Mouse (Mus musculus) forebrain, postnatal 0 days (tissue): ENCODE results near the gene Styxl1. TPM values are rescaled to one million over a fixed set of nuclear protein-coding genes. Genes with fewer than 3 reads are reported as not detected.

ENCODE experiments used
- ATAC-seq: fragments of 200-750 bp; cut with Nextera tagmentation; 2 replicates; pipeline ENCODE4 v1.8.0; 2017; ENCODE audit warnings: mild to moderate bottlenecking, moderate library complexity
- DNase-seq: peaks from one replicate; pipeline ENCODE4 v3.0.0-alpha.2; 2015
- H3K27ac ChIP-seq: fragments of 300-500 bp; sonication (generic); 2 replicates; pipeline ENCODE4 v1.5.1; 2014; ENCODE audit warnings: low read depth, mild to moderate bottlenecking, antibody characterized with exemption, low read length, moderate library complexity, mixed read lengths
- H3K27me3 ChIP-seq: fragments of 300-500 bp; sonication (generic); 2 replicates; pipeline ENCODE4 v1.6.1; 2014; ENCODE audit warnings: mild to moderate bottlenecking, low read length, mixed read lengths; ENCODE audit not compliant: insufficient read depth
- H3K36me3 ChIP-seq: fragments of 300-500 bp; sonication (generic); 2 replicates; pipeline ENCODE4 v1.6.1; 2014; ENCODE audit warnings: mild to moderate bottlenecking, moderate library complexity; ENCODE audit not compliant: insufficient read depth
- H3K4me1 ChIP-seq: fragments of 300-500 bp; sonication (generic); 2 replicates; pipeline ENCODE4 v1.6.1; 2014; ENCODE audit warnings: antibody characterized with exemption; ENCODE audit not compliant: insufficient read depth
- H3K4me2 ChIP-seq: fragments of 300-500 bp; sonication (generic); 2 replicates; pipeline ENCODE4 v1.6.1; 2014; ENCODE audit warnings: low read depth, mild to moderate bottlenecking, moderate library complexity
- H3K4me3 ChIP-seq: fragments of 300-500 bp; sonication (generic); 2 replicates; pipeline ENCODE4 v1.5.1; 2014; ENCODE audit warnings: low read depth, low read length, mixed read lengths
- H3K9ac ChIP-seq: fragments of 300-500 bp; sonication (generic); 2 replicates; pipeline ENCODE4 v1.6.1; 2014; ENCODE audit warnings: mild to moderate bottlenecking
- H3K9me3 ChIP-seq: fragments of 300-500 bp; sonication (generic); 2 replicates; pipeline ENCODE4 v1.6.1; 2016; ENCODE audit warnings: low read length
- CTCF ChIP-seq: sonication (generic); IDR thresholded peaks from 2 replicates; pipeline ENCODE4 v1.5.1; 2016; ENCODE audit warnings: antibody characterized with exemption, control low read depth, low read depth
- WGBS: fragments of 180-500 bp; shearing (Covaris S2); extraction: QIAGEN DNeasy Blood & Tissue Kit; methylation state at CpG from one replicate; pipeline ENCODE4 v1.1.7; 2014; 5-methylcytosine and 5-hydroxymethylcytosine counted together
- polyA plus RNA-seq: library from polyadenylated mRNA; unstranded; fragments of >200 nt; fragmentation: Nextera tagmentation; extraction: Ambion mirVana; gene quantifications from 2 replicates; pipeline ENCODE4 v1.2.1, GENCODE M21; 2015
- total RNA-seq: library from RNA; depleted of rRNA; stranded (reverse); fragments of >200 nt; gene quantifications from 2 replicates; pipeline ENCODE4 v1.2.3, GENCODE M21; 2014

Styxl1 gene
- total and polyA plus RNA-seq, 2 experiments from 2014 or later, result 0.29 to 1.0 TPM

- Histone ChIP-seq H3K4me3 (no peak overlapping the region), H3K27me3 (no peaks in the 10 kb centered on the region), H3K4me1 (peaks cover 18% of the 10 kb centered on the region), H3K9me3 (no peaks in the 10 kb centered on the region), H3K36me3 (peaks cover 41% of the 10 kb centered on the region), H3K27ac (no peak overlapping the region), H3K9ac (no peak overlapping the region), H3K4me2 (no peak overlapping the region)
- ATAC-seq, result no peak
- no peak for TF ChIP-seq CTCF
- DNase-seq, result no peak
- WGBS, result 93% methylated on average over 13 of the region's 13 CpGs
Measured at GRCm38 (mm10) chr5:135728361-135728760, 49.8 kb downstream of the Styxl1 start.

GRCm38 (mm10) chr5:135727871-135728270 is 50.3 kb downstream of the Styxl1 start:
- 95% methylated on average over 9 of the region's 9 CpGs for WGBS
- no peak for DNase-seq

DNA sequence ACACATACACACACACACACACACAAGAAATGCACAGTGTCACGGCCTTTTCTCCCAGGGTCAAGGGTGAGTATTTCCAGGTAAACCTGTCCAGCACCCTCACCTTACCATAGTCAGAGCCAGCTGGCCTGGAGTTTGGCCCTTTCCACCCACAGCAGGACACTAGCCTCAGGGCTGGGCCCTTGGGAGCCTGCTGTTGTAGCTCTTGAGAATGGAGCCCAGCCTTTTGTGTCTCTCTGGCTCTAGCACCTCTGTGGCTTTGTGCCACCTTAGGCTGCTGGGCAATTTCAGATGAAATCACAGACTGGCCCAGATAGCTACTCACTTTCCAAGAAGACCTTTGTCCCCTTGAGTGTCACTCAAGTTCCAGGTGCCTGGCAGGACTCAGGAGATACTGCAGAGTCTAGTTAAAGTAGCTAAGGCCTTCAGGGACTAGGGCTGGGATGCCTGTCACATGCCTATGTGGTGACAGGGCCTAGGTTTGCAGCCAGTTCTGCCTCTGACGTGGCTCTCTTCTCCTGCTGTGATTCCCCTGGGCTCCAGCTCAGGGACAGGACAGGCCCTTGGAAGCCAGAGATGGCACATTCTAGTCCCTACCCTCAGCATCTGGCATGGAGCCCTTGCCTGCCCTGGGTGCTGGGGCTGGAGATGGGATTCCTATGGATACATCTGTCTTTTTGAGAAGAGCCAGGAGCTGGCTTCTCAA is 51.4 kb downstream of the Styxl1 start:
- Histone ChIP-seq H3K36me3 (peaks cover 26% of the 10 kb centered on the region), H3K4me2 (peak overlapping the region; percentile 40; the same call in 1 of the 2 replicates), H3K9ac (no peak overlapping the region), H3K4me3 (no peak overlapping the region), H3K27ac (no peak overlapping the region), H3K4me1 (peaks cover 25% of the 10 kb centered on the region), H3K9me3 (no peaks in the 10 kb centered on the region), H3K27me3 (no peaks in the 10 kb centered on the region)
- 63% methylated on average over 2 of the region's 2 CpGs for WGBS
- ATAC-seq, result no peak
- no peak for TF ChIP-seq CTCF
- no peak for DNase-seq

More at GRCm38 (mm10) chr5:135727871-135728270, 50.3 kb downstream of the Styxl1 start:
- Histone ChIP-seq H3K4me1 (peaks cover 18% of the 10 kb centered on the region), H3K9me3 (no peaks in the 10 kb centered on the region), H3K9ac (no peak overlapping the region), H3K27ac (no peak overlapping the region), H3K27me3 (no peaks in the 10 kb centered on the region), H3K4me3 (no peak overlapping the region), H3K36me3 (peaks cover 36% of the 10 kb centered on the region), H3K4me2 (no peak overlapping the region)
- no peak for TF ChIP-seq CTCF
- ATAC-seq, result no peak

- peak overlapping the region; percentile 40 for H3K4me2 ChIP-seq
- no peak for DNase-seq
- H3K27me3 ChIP-seq, result no peaks in the 10 kb centered on the region
- H3K36me3 ChIP-seq, result peaks cover 18% of the 10 kb centered on the region
- H3K4me3 ChIP-seq, result peak overlapping the region; percentile 9; the same call in 1 of the 2 replicates
- peak overlapping the region; percentile 86 for H3K27ac ChIP-seq
- no peak for ATAC-seq
- no peaks in the 10 kb centered on the region for H3K9me3 ChIP-seq
- H3K9ac ChIP-seq, result peak overlapping the region; percentile 44; the same call in 1 of the 2 replicates
- 27% methylated on average over 6 of the region's 6 CpGs for WGBS
- TF ChIP-seq CTCF, result no peak
- peaks cover 25% of the 10 kb centered on the region for H3K4me1 ChIP-seq
Measured at GRCm38 (mm10) chr5:135725991-135726390, 52.2 kb downstream of the Styxl1 start.

DNA sequence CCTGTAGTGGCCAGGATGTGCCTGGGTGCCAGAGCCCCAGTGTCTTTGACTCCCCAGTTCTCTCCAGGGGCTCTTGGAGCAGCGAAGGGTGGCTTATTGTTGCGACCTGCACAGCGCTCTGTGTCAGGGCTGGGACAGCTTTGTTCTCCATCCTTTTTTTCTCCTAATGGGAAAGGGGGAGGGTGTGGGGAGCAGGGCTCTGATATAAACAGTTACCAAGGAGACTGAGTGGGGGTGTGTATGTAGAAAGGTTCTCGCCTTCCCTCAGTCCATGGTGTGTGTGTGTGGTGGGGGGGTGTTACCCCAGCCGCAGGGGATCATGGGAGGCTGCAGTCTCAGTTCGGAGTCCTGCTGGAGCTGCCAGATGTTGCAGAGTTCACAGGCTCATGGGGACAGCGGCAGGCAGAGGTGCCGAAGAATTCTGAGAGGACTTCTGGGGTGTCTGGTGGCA is 52.8 kb downstream of the Styxl1 start:
- peak overlapping the region; percentile 86 for H3K27ac ChIP-seq
- ATAC-seq, result peak; percentile 95
- H3K9me3 ChIP-seq, result no peaks in the 10 kb centered on the region
- peaks cover 12% of the 10 kb centered on the region for H3K36me3 ChIP-seq
- H3K9ac ChIP-seq, result peak overlapping the region; percentile 44
- WGBS, result 6% methylated on average over 8 of the region's 8 CpGs
- no peak for TF ChIP-seq CTCF
- peak overlapping the region; percentile 9; the same call in 1 of the 2 replicates for H3K4me3 ChIP-seq
- H3K4me1 ChIP-seq, result peaks cover 25% of the 10 kb centered on the region
- DNase-seq, result no peak
- H3K4me2 ChIP-seq, result peak overlapping the region; percentile 40
- no peaks in the 10 kb centered on the region for H3K27me3 ChIP-seq

DNA sequence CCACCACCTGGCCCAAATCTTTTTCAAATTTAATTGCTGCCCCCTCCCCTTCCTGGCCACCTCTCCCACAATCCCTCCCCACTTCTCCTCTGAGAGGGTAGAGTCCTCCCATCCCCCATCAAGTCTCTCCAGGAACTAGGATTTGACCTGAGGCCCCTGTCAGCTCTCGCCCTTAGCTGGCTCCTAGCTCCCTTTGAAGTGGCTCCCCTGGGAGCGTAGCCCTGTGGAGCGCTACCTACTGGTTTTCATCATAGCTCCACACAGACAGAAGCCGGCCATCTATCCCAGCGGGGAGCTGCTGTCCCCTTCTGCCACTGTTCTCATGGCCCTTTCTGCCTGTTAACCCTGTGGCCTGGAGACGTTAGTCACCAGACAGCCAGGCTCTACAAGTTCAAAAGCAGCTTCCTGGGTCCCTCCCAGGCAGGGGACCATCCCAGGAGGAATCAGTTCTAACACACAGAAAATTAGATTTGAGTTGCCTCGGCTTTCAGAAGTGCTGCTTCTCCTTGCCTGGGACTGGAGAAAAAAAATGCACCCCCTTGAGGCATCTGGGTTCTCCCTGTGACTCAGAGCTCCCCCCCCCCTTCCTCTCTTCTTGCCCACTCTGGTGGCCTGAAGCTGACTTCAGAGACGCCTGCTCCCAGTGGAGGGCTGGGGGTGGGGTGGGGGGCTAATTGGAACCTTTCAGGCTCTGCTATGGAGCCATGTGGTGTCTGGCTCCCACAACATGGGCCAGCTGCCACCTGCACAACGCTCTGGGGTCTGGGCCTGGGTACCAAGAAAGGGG is 53.5 kb downstream of the Styxl1 start:
- H3K27ac ChIP-seq, result peak overlapping the region; percentile 86
- peak overlapping the region; percentile 44 for H3K9ac ChIP-seq
- H3K27me3 ChIP-seq, result no peaks in the 10 kb centered on the region
- no peaks in the 10 kb centered on the region for H3K9me3 ChIP-seq
- DNase-seq (peak; percentile 67), ATAC-seq (peak; percentile 85)
- no peak for TF ChIP-seq CTCF
- peaks cover 5% of the 10 kb centered on the region for H3K36me3 ChIP-seq
- H3K4me2 ChIP-seq, result peak overlapping the region; percentile 40
- no peak overlapping the region for H3K4me3 ChIP-seq
- peaks cover 25% of the 10 kb centered on the region for H3K4me1 ChIP-seq
- 5% methylated on average over 9 of the region's 9 CpGs for WGBS
